Mouse (Mus musculus) E14TG2a.4 (cell line): Measurements from ENCODE around the gene Dpf1.

ENCODE experiments used
- CTCF ChIP-seq: conservative IDR thresholded peaks from 2 replicates; pipeline ENCODE4 v1.5.1; 2014; ENCODE audit warnings: low read length
- NANOG ChIP-seq: IDR thresholded peaks from 2 replicates; pipeline ENCODE4 v1.6.1; 2014; ENCODE audit warnings: borderline replicate concordance, low read length, mixed read lengths

DNA sequence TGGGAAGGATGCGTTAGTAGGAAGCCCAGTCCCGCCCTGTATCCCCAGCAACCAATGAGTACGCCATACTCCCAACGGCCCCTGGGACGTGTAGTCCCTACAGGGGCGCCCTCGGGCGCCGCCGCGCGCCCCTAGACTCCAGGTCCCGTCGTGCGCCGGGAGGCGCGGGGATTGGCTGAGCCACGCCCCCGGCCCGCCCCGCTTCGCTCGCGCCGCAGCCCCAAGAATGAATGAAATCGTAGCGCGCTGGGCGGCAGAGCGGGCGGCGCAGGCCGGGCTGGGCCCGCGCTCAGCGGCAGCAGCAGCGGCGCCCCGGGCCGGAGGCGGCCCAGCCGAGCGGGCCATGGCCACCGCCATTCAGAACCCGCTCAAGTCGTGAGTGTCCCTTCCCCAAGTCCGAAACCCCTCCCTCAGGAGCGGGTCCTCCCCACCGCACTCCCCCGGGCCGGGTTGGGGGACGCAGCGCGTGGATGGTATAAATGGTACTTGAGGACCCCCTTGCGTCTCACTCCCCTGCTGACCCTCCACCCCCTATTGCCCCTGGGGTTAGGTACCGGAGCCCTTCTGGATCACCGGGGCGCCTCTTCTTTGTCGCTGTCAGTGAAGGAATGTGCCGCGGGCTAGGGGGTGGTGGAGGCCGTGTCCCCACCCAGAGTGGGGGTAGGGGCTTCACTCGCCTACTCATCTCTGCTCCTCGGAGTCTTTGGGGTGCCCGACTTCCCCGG is at the start of gene Dpf1:
- TF ChIP-seq CTCF (no peak), NANOG (no peak)
